Mouse (Mus musculus) forebrain, embryonic 16.5 days (tissue): ENCODE results near the gene S100a16. TPM values are rescaled to one million over a fixed set of nuclear protein-coding genes. Genes with fewer than 3 reads are reported as not detected.

ENCODE experiments used
- ATAC-seq: fragments of 200-750 bp; cut with Nextera tagmentation; 2 replicates; pipeline ENCODE4 v1.8.0; 2017; ENCODE audit warnings: mild to moderate bottlenecking, moderate library complexity
- H3K27ac ChIP-seq: fragments of 300-500 bp; sonication (generic); 2 replicates; pipeline ENCODE4 v1.5.1; 2014; ENCODE audit warnings: low read length, control low read depth
- H3K27me3 ChIP-seq: fragments of 300-500 bp; sonication (generic); replicated peaks from 2 replicates; pipeline ENCODE4 v1.6.1; 2014; ENCODE audit warnings: low read length; ENCODE audit not compliant: control insufficient read depth, insufficient read depth
- H3K36me3 ChIP-seq: fragments of 300-500 bp; sonication (generic); 2 replicates; pipeline ENCODE4 v1.6.1; 2014; ENCODE audit not compliant: control insufficient read depth, insufficient read depth
- H3K4me1 ChIP-seq: fragments of 300-500 bp; sonication (generic); replicated peaks from 2 replicates; pipeline ENCODE4 v1.6.1; 2014; ENCODE audit warnings: low read length; ENCODE audit not compliant: control insufficient read depth, insufficient read depth
- H3K4me2 ChIP-seq: fragments of 300-500 bp; sonication (generic); 2 replicates; pipeline ENCODE4 v1.6.1; 2014; ENCODE audit warnings: mild to moderate bottlenecking, low read length, control low read depth
- H3K4me3 ChIP-seq: fragments of 300-500 bp; sonication (generic); replicated peaks from 2 replicates; pipeline ENCODE4 v1.5.1; 2014; ENCODE audit warnings: mild to moderate bottlenecking, low read length, control low read depth
- H3K9ac ChIP-seq: fragments of 300-500 bp; sonication (generic); replicated peaks from 2 replicates; pipeline ENCODE4 v1.6.1; 2014; ENCODE audit warnings: low read depth, low read length, control low read depth
- H3K9me3 ChIP-seq: fragments of 300-500 bp; sonication (generic); 2 replicates; pipeline ENCODE4 v1.6.1; 2016; ENCODE audit warnings: low read length; ENCODE audit not compliant: control insufficient read depth
- WGBS: fragments of 180-500 bp; shearing (Covaris S2); extraction: QIAGEN DNeasy Blood & Tissue Kit; methylation state at CpG from one replicate; pipeline ENCODE4 v1.1.7; 2014; 5-methylcytosine and 5-hydroxymethylcytosine counted together
- polyA plus RNA-seq: library from polyadenylated mRNA; unstranded; fragments of >200 nt; fragmentation: Nextera tagmentation; extraction: Ambion mirVana; gene quantifications from 2 replicates; pipeline ENCODE4 v1.2.1, GENCODE M21; 2015

S100a16 gene
- polyA plus RNA-seq, 1 experiment from 2014 or later, result 36.2 TPM

DNA sequence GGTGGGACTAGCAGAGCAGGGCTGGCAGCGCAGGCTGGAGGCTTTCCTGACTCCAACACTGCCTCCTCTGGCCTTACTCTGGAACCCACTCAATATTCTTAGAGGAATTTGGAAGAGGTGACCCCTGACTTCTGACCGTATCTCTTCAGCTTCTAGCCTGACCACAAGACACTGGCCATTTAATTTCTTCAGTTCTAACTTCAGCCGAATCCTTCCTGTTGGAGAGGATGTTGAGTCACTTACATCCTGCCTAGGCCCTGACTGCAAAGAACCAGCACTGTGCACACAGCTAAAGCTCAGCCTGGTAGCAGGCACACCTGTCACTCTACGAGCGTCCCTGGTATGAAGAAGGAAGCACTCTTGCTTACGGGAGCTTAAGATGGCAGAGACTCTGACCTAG, 52.3 kb downstream of the S100a16 start:
- H3K9me3 ChIP-seq, result no peaks in the 10 kb centered on the region
- H3K9ac ChIP-seq, result no peak overlapping the region
- H3K27me3 ChIP-seq, result no peaks in the 10 kb centered on the region
- no peak overlapping the region for H3K27ac ChIP-seq
- no peak overlapping the region for H3K4me2 ChIP-seq
- no peaks in the 10 kb centered on the region for H3K36me3 ChIP-seq
- WGBS, result 90% methylated on average over 6 of the region's 6 CpGs
- H3K4me3 ChIP-seq, result no peak overlapping the region
- no peak for ATAC-seq
- no peaks in the 10 kb centered on the region for H3K4me1 ChIP-seq

DNA sequence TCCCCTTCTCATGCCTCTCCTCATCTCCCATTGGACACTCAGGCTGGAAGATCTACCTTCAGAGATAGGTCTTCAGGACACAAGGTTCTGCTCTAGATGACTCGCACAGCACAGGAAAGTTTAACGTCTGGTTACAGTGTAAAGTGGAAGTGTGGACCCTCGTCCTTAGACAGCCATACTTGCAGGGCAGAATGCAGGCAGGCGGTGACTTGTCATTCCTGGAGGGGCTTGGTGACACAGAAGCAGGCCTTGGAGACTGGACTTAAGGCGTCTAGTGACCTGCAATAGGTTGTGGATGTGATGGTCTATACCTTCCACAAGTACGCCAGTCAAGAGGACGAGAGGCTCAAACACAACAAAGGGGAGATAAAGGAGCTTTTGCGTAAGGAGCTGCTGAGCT, 52.9 kb downstream of the S100a16 start, which contains the start of gene S100a2:
Gene S100a2 (plus strand): TSS at position 301 of the 400 bp plus-strand sequence.
- no peaks in the 10 kb centered on the region for H3K27me3 ChIP-seq
- 77% methylated on average over 8 of the region's 8 CpGs for WGBS
- H3K4me3 ChIP-seq, result no peak within 1 kb of the TSS
- H3K27ac ChIP-seq, result no peak within 1 kb of the TSS
- no peak within 1 kb of the TSS for H3K4me2 ChIP-seq
- no peaks in the 10 kb centered on the region for H3K9me3 ChIP-seq
- H3K9ac ChIP-seq, result no peak within 1 kb of the TSS
- no peaks in the 10 kb centered on the region for H3K4me1 ChIP-seq
- no peak for ATAC-seq
- H3K36me3 ChIP-seq, result no peaks in the 10 kb centered on the region

Other genes starting within 250 kb of the S100a16 start
- gene Gatad2b, start 244.1 kb upstream of the S100a16 start, polyA plus RNA-seq, result 15.2 and 16.5 TPM in 2 replicates
- 17.1 and 20.0 TPM in 2 replicates for gene Slc27a3, start 147.3 kb upstream of the S100a16 start, polyA plus RNA-seq
- 32.2 and 32.3 TPM in 2 replicates for gene Ints3, start 103.6 kb upstream of the S100a16 start, polyA plus RNA-seq
- 2.1 and 2.6 TPM in 2 replicates for gene Npr1, start 71.4 kb upstream of the S100a16 start, polyA plus RNA-seq
- 331 and 336 TPM in 2 replicates for gene Ilf2, start 61.1 kb upstream of the S100a16 start, polyA plus RNA-seq
- gene Snapin, start 46.2 kb upstream of the S100a16 start, polyA plus RNA-seq, result 76.8 and 83.3 TPM in 2 replicates
- gene Chtop, start 27.8 kb upstream of the S100a16 start, polyA plus RNA-seq, result 202 and 220 TPM in 2 replicates
- gene S100a1, start 22.9 kb upstream of the S100a16 start, polyA plus RNA-seq, result 11.2 and 14.3 TPM in 2 replicates
- 8.0 and 9.7 TPM in 2 replicates for gene S100a13, start 22.8 kb upstream of the S100a16 start, polyA plus RNA-seq
- gene S100a14, start 10.4 kb upstream of the S100a16 start, polyA plus RNA-seq, result 0.31 TPM in 1 of 2 replicates, not detected in the other
- gene S100a3, start 23.3 kb downstream of the S100a16 start, polyA plus RNA-seq, result 0.07 TPM in 1 of 2 replicates, not detected in the other
- gene S100a2, start 53.0 kb downstream of the S100a16 start, polyA plus RNA-seq, result not detected in 2 replicates
- not detected in 2 replicates for gene Gm42674, start 64.7 kb downstream of the S100a16 start, polyA plus RNA-seq
- 0.65 and 1.3 TPM in 2 replicates for gene S100a4, start 66.5 kb downstream of the S100a16 start, polyA plus RNA-seq
- not detected in 2 replicates for gene S100a5, start 71.3 kb downstream of the S100a16 start, polyA plus RNA-seq
- 9.5 and 13.3 TPM in 2 replicates for gene S100a6, start 75.6 kb downstream of the S100a16 start, polyA plus RNA-seq
- gene S100a7a, start 116.8 kb downstream of the S100a16 start, polyA plus RNA-seq, result not detected in 2 replicates
- 1.8 and 5.4 TPM in 2 replicates for gene S100a8, start 131.7 kb downstream of the S100a16 start, polyA plus RNA-seq
- gene S100a9, start 158.5 kb downstream of the S100a16 start, polyA plus RNA-seq, result 0.77 and 3.4 TPM in 2 replicates
- gene Pglyrp4, start 189.7 kb downstream of the S100a16 start, polyA plus RNA-seq, result not detected in 2 replicates
- not detected in 2 replicates for gene Gm5849, start 240.6 kb downstream of the S100a16 start, polyA plus RNA-seq